Mouse (Mus musculus) C2C12 (cell line): ENCODE measurements around the gene Cyth1.

Experiments used
- CEBPB ChIP-seq: IDR thresholded peaks from one replicate; pipeline ENCODE4 v1.6.1; 2011; ENCODE audit warnings: low read depth, mild to moderate bottlenecking, control low read depth, moderate library complexity
- CTCF ChIP-seq: IDR thresholded peaks from one replicate; pipeline ENCODE4 v1.5.1; 2011; ENCODE audit not compliant: control insufficient read depth, insufficient read depth, insufficient read length
- FOSL1 ChIP-seq: IDR thresholded peaks from one replicate; pipeline ENCODE4 v1.8.0; 2011; ENCODE audit warnings: mild to moderate bottlenecking, low read length; ENCODE audit not compliant: poor library complexity, insufficient read depth, severe bottlenecking
- MYOD1 ChIP-seq: IDR thresholded peaks from one replicate; pipeline ENCODE4 v1.6.1; 2011; ENCODE audit warnings: low read depth; ENCODE audit not compliant: control insufficient read depth, insufficient read length
- MYOG ChIP-seq: IDR thresholded peaks from one replicate; pipeline ENCODE4 v1.6.1; 2011; ENCODE audit not compliant: control insufficient read depth, insufficient read length; ENCODE audit errors: extremely low read depth

DNA sequence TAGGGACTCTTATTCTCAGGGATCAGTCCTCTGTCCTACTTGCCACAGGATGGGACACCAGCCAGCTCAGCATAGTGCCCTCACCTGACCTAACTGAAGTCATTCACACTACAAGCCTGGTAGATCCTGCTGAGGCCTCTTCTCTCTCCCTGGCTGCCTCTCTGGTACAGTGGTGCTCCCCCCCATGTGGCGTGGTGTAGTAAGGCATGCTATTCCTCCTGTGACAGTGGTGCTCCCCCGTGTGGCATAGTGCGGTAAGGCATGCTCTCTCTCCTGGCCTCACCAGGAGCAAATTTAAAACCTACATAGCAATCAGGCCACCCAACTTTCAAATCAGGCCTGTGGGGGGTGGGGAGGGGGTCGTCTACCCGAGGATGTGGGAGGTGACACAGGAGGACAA, 144.4 kb downstream of the Cyth1 start:
- peak; percentile 97 for TF ChIP-seq CTCF
- TF ChIP-seq CEBPB: no peak
- no peak for TF ChIP-seq MYOD1
- TF ChIP-seq MYOG: no peak
- no peak for TF ChIP-seq FOSL1
